Mouse (Mus musculus) midbrain, embryonic 10.5 days (tissue): ENCODE data around the gene Cdc42ep3. TPM values are rescaled to one million over a fixed set of nuclear protein-coding genes. Genes with fewer than 3 reads are reported as not detected.

Experiments
- DNase-seq: peaks from one replicate; pipeline ENCODE4 v3.0.0-alpha.2; 2017; ENCODE audit warnings: low spot score
- H3K27ac ChIP-seq: fragments of 300-500 bp; sonication (generic); replicated peaks from 2 replicates; pipeline ENCODE4 v1.5.1; 2016; ENCODE audit warnings: mild to moderate bottlenecking
- H3K27me3 ChIP-seq: fragments of 300-500 bp; sonication (generic); 2 replicates; pipeline ENCODE4 v1.6.1; 2016; ENCODE audit warnings: low read depth, mild to moderate bottlenecking; ENCODE audit not compliant: poor library complexity, severe bottlenecking
- H3K36me3 ChIP-seq: fragments of 300-500 bp; sonication (generic); 2 replicates; pipeline ENCODE4 v1.6.1; 2016; ENCODE audit warnings: mild to moderate bottlenecking, moderate library complexity
- H3K4me1 ChIP-seq: fragments of 300-500 bp; sonication (generic); 2 replicates; pipeline ENCODE4 v1.6.1; 2016
- H3K4me3 ChIP-seq: fragments of 300-500 bp; sonication (generic); 2 replicates; pipeline ENCODE4 v1.5.1; 2016; ENCODE audit warnings: mild to moderate bottlenecking, moderate library complexity
- H3K9me3 ChIP-seq: fragments of 300-500 bp; sonication (generic); replicated peaks from 2 replicates; pipeline ENCODE4 v1.6.1; 2016; ENCODE audit warnings: mild to moderate bottlenecking
- WGBS: fragments of 180-500 bp; shearing (Covaris S2); methylation state at CpG from one replicate; pipeline ENCODE4 v1.1.7; 2016; 5-methylcytosine and 5-hydroxymethylcytosine counted together
- polyA plus RNA-seq: library from polyadenylated mRNA; unstranded; fragments of >200 nt; fragmentation: Nextera tagmentation; extraction: Ambion mirVana; gene quantifications from 2 replicates; pipeline ENCODE4 v1.2.1, GENCODE M21; 2016

The Cdc42ep3 gene
- polyA plus RNA-seq, 1 experiment from 2014 or later: 13.7 TPM

GRCm38 (mm10) chr17:79355271-79355991 lies 540 bp upstream of the Cdc42ep3 start:
- Histone ChIP-seq H3K4me1 (peaks cover 34% of the 10 kb centered on the region), H3K27ac (peak overlapping the region; percentile 89), H3K4me3 (peak overlapping the region; percentile 67), H3K9me3 (no peaks in the 10 kb centered on the region), H3K36me3 (no peaks in the 10 kb centered on the region), H3K27me3 (peaks cover 83% of the 10 kb centered on the region)
- DNase-seq: peak; percentile 78
- WGBS: under 1% methylated on average over 59 of the region's 59 CpGs

DNA sequence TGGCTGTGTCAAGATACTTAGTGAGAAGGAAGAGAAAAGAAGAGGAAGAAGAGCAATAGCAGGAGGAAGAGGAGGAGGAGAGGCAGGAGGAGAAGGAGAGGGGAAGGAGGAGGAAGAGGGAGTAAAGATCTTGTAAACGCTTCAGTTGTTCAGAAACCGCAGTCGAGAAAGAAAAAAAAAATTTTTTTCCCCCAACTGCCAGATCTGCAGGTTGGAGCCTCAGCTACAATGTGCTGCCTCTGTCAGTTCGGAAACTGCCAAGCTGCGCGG lies 782 bp downstream of the Cdc42ep3 start:
- Histone ChIP-seq H3K27ac (peak overlapping the region; percentile 89), H3K4me3 (peak overlapping the region; percentile 67), H3K4me1 (peaks cover 34% of the 10 kb centered on the region), H3K36me3 (no peaks in the 10 kb centered on the region), H3K27me3 (peaks cover 76% of the 10 kb centered on the region), H3K9me3 (no peaks in the 10 kb centered on the region)
- peak; percentile 24 for DNase-seq
- 0% methylated on average over 6 of the region's 6 CpGs for WGBS

- Histone ChIP-seq H3K4me1 (peaks cover 34% of the 10 kb centered on the region), H3K9me3 (no peaks in the 10 kb centered on the region), H3K4me3 (peak overlapping the region; percentile 67), H3K36me3 (no peaks in the 10 kb centered on the region), H3K27ac (peak overlapping the region; percentile 89; the same call in 1 of the 2 replicates), H3K27me3 (peaks cover 71% of the 10 kb centered on the region)
- 7% methylated on average over 16 of the region's 16 CpGs for WGBS
- peak; percentile 27 for DNase-seq
Measured at GRCm38 (mm10) chr17:79353446-79354173, 1.3 kb downstream of the Cdc42ep3 start.

- no peak overlapping the region for H3K27ac ChIP-seq
- DNase-seq: no peak
- no peaks in the 10 kb centered on the region for H3K9me3 ChIP-seq
- H3K4me1 ChIP-seq: peaks cover 30% of the 10 kb centered on the region
- H3K36me3 ChIP-seq: no peaks in the 10 kb centered on the region
- H3K4me3 ChIP-seq: no peak overlapping the region
- 85% methylated on average over 11 of the region's 11 CpGs for WGBS
- H3K27me3 ChIP-seq: peaks cover 43% of the 10 kb centered on the region
Measured at GRCm38 (mm10) chr17:79350751-79351191, 4.1 kb downstream of the Cdc42ep3 start.

DNA sequence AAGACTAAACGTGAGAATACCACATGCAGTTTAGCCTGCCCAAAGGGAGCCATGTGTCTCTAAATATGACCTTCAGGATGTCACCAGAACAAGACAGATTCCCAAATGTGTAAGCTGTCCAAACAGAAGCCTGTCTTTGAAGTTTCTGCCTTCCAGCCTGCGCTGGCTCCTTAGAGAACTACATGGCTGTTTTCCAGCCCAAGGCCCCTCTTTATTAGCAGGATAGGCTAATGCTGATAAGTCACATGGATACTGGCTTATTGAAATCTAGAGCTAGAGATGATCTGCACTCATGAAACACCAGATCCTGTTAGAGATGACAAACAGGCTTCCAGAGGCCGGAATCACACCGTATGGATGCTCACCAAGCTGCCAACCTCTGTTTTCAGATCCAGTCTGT lies 5.5 kb downstream of the Cdc42ep3 start:
- H3K9me3 ChIP-seq: no peaks in the 10 kb centered on the region
- no peaks in the 10 kb centered on the region for H3K36me3 ChIP-seq
- H3K4me3 ChIP-seq: no peak overlapping the region
- H3K27me3 ChIP-seq: peaks cover 29% of the 10 kb centered on the region
- DNase-seq: no peak
- no peak overlapping the region for H3K27ac ChIP-seq
- WGBS: 89% methylated on average over 4 of the region's 4 CpGs
- peaks cover 16% of the 10 kb centered on the region for H3K4me1 ChIP-seq

- H3K27ac ChIP-seq: no peak overlapping the region
- no peaks in the 10 kb centered on the region for H3K36me3 ChIP-seq
- WGBS: 83% methylated on average over 7 of the region's 7 CpGs
- H3K4me3 ChIP-seq: no peak overlapping the region
- H3K4me1 ChIP-seq: peaks cover 6% of the 10 kb centered on the region
- no peaks in the 10 kb centered on the region for H3K9me3 ChIP-seq
- H3K27me3 ChIP-seq: peaks cover 16% of the 10 kb centered on the region
- DNase-seq: no peak
Measured at GRCm38 (mm10) chr17:79347920-79348589, 6.8 kb downstream of the Cdc42ep3 start.

DNA sequence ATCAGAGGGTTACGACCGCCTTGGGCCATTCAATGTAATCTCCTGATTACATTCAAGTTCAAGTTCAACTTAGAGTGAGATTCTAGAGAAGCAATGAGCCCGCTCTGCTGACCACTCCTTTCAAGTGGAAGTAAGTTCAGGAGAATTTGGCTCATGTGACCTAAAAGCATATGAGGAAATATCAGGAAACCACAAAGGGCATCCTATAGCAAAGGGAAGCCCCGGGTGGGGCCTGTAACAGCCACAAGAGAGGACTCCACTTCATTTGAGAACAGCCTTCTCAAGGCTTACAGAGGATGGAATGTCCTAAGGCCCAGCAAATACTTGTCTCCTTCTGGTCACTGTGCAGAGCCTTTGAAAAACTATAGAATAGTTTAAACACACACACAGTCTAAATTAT lies 7.6 kb downstream of the Cdc42ep3 start:
- WGBS: 93% methylated on average over 4 of the region's 4 CpGs
- H3K27me3 ChIP-seq: peaks cover 8% of the 10 kb centered on the region
- no peak overlapping the region for H3K27ac ChIP-seq
- no peak overlapping the region for H3K4me3 ChIP-seq
- H3K4me1 ChIP-seq: peaks cover 9% of the 10 kb centered on the region
- no peaks in the 10 kb centered on the region for H3K36me3 ChIP-seq
- no peaks in the 10 kb centered on the region for H3K9me3 ChIP-seq
- DNase-seq: no peak

- Histone ChIP-seq H3K4me1 (peaks cover 9% of the 10 kb centered on the region), H3K27ac (no peak overlapping the region), H3K27me3 (no peaks in the 10 kb centered on the region), H3K9me3 (no peaks in the 10 kb centered on the region), H3K4me3 (no peak overlapping the region), H3K36me3 (no peaks in the 10 kb centered on the region)
- 93% methylated on average over 25 of the region's 25 CpGs for WGBS
- DNase-seq: no peak
Measured at GRCm38 (mm10) chr17:79345001-79345709, 9.7 kb downstream of the Cdc42ep3 start.

DNA sequence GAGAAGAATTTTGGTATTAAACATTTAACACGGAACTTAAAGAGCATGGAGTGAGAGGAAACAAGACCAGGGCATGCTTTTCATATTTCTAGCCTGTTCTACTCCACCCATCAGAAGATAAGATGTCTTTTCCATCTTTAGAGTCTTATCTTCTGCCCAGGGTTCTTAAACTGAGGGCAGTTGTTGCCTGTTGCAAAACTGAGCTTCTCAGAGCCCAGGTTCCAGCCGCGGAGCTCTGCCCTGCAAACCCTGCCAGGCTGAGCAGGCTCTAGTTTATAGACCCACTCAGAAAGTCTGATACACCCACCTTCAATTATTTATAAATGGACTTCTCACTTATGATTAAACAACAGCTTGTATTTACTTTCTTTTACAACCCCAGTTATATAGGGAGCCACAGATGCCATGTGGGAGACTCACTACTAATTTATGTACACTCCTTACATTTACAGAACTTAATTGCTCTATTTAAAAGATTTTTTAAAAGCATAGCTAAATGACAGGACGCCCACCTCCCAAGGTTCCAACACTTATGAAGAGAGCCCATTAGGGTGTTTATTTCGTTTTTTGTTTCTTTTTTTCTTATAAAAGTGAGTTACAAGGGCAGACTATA lies 11.5 kb downstream of the Cdc42ep3 start:
- H3K27ac ChIP-seq: no peak overlapping the region
- peaks cover 9% of the 10 kb centered on the region for H3K4me1 ChIP-seq
- no peaks in the 10 kb centered on the region for H3K9me3 ChIP-seq
- no peak overlapping the region for H3K4me3 ChIP-seq
- no peaks in the 10 kb centered on the region for H3K36me3 ChIP-seq
- DNase-seq: no peak
- WGBS: 67% methylated on average over 5 of the region's 5 CpGs
- H3K27me3 ChIP-seq: no peaks in the 10 kb centered on the region

DNA sequence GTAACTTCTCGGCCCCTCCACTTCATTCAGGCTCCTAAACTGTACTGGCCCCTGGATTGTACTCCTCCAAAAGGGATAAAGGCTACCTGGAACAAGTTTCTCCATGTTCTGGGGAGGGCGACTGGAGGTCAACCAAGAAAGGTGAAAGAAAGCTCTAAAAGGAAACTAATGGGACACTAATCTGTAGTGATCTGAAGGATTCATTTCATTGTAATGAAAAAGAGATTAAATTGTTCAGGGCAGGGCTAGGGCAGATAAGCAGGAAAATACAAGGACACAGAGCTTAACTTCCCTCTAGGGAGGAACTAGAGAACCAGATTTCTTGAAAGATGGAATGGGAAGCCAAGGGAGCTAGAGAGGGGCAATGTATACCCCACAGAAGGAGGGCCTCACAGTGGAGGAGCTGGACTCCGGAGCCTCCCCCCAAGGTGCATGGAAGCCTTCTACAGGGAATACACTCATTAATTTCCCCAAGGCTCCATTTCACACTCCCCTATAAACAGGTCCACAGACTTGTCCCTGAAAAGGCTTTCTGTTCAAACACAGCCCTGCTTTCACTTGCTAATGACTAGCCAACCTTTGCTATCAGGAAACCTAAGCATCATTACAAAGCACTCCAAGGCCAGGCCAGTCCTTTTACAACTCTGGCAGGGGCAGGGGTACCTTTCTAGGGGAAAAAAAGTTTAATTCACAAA lies 12.1 kb downstream of the Cdc42ep3 start:
- peaks cover 9% of the 10 kb centered on the region for H3K4me1 ChIP-seq
- H3K27ac ChIP-seq: no peak overlapping the region
- H3K36me3 ChIP-seq: no peaks in the 10 kb centered on the region
- 48% methylated on average over 3 of the region's 3 CpGs for WGBS
- no peak overlapping the region for H3K4me3 ChIP-seq
- H3K9me3 ChIP-seq: no peaks in the 10 kb centered on the region
- H3K27me3 ChIP-seq: no peaks in the 10 kb centered on the region
- DNase-seq: no peak

DNA sequence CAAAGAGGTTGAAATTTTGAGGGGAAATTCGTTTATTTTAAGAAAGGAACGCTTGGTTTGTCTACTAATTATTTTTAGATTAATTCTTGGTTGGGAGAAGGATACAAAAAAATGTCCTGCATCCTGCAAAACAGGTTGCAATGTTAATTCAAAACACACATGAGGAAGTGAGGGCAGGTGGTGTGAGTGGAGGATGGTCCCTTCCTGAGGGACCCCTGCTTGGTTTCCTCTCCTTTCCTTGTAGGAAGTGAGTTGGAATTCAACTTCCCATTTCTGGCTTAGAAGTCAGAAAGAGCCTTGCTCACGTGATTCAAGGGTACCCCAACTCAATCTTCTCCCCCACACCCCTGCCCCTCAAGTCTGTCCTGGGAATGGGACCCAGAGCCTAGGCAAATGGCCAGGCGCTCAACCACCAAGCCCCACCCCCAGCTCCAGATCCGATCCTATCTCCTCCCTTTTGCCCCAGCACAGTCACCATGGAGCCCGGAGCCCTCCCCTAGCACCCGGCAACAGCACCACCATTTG lies 12.9 kb downstream of the Cdc42ep3 start:
- no peaks in the 10 kb centered on the region for H3K36me3 ChIP-seq
- no peak for DNase-seq
- WGBS: 73% methylated on average over 7 of the region's 7 CpGs
- no peaks in the 10 kb centered on the region for H3K9me3 ChIP-seq
- H3K27ac ChIP-seq: no peak overlapping the region
- H3K27me3 ChIP-seq: no peaks in the 10 kb centered on the region
- no peak overlapping the region for H3K4me3 ChIP-seq
- H3K4me1 ChIP-seq: peaks cover 9% of the 10 kb centered on the region
